Mouse (Mus musculus) C2C12 (cell line): ENCODE measurements around the gene Sgo1.

ENCODE experiments used
- CEBPB ChIP-seq: IDR thresholded peaks from one replicate; pipeline ENCODE4 v1.6.1; 2011; ENCODE audit warnings: low read depth, mild to moderate bottlenecking, control low read depth, moderate library complexity
- CTCF ChIP-seq: IDR thresholded peaks from one replicate; pipeline ENCODE4 v1.5.1; 2011; ENCODE audit not compliant: control insufficient read depth, insufficient read depth, insufficient read length
- FOSL1 ChIP-seq: IDR thresholded peaks from one replicate; pipeline ENCODE4 v1.8.0; 2011; ENCODE audit warnings: mild to moderate bottlenecking, low read length; ENCODE audit not compliant: poor library complexity, insufficient read depth, severe bottlenecking
- MAX ChIP-seq: IDR thresholded peaks from one replicate; pipeline ENCODE4 v1.6.1; 2011; ENCODE audit warnings: mild to moderate bottlenecking, control low read depth
- MYOD1 ChIP-seq: IDR thresholded peaks from one replicate; pipeline ENCODE4 v1.6.1; 2011; ENCODE audit warnings: low read depth; ENCODE audit not compliant: control insufficient read depth, insufficient read length
- MYOG ChIP-seq: IDR thresholded peaks from one replicate; pipeline ENCODE4 v1.6.1; 2011; ENCODE audit not compliant: control insufficient read depth, insufficient read length; ENCODE audit errors: extremely low read depth
- USF1 ChIP-seq: IDR thresholded peaks from one replicate; pipeline ENCODE4 v1.6.1; 2011; ENCODE audit warnings: low read depth, mild to moderate bottlenecking, control low read depth, moderate library complexity

GRCm38 (mm10) chr17:53678716-53679115 is 10.4 kb downstream of the Sgo1 start:
- no peak for TF ChIP-seq CTCF
- TF ChIP-seq USF1: no peak
- no peak for TF ChIP-seq MAX
- no peak for TF ChIP-seq CEBPB
- no peak for TF ChIP-seq MYOG
- no peak for TF ChIP-seq MYOD1
- TF ChIP-seq FOSL1: no peak
